Mouse (Mus musculus) heart, postnatal 0 days (tissue): ENCODE data around the gene Entpd1.

Source experiments
- CTCF ChIP-seq: IDR thresholded peaks from 2 replicates; pipeline ENCODE4 v1.5.1; 2016; ENCODE audit warnings: antibody characterized with exemption, control low read depth, low read depth
- EP300 ChIP-seq: IDR thresholded peaks from 2 replicates; pipeline ENCODE4 v1.6.1; 2016; ENCODE audit warnings: antibody characterized with exemption, low read depth

GRCm38 (mm10) chr19:40661874-40662273 lies 49.7 kb downstream of the Entpd1 start:
- TF ChIP-seq CTCF (no peak), EP300 (no peak)
